Mouse (Mus musculus): ENCODE data around the gene H2-DMb1. TPM values are rescaled to one million over a fixed set of nuclear protein-coding genes. Genes with fewer than 3 reads are reported as not detected.
A peak's percentile ranks its signal among the peaks of the same experiment; 100 is the strongest.

Gene H2-DMb1
- polyA plus RNA-seq, 1 experiment from 2014 or later, result 3.2 TPM

DNA sequence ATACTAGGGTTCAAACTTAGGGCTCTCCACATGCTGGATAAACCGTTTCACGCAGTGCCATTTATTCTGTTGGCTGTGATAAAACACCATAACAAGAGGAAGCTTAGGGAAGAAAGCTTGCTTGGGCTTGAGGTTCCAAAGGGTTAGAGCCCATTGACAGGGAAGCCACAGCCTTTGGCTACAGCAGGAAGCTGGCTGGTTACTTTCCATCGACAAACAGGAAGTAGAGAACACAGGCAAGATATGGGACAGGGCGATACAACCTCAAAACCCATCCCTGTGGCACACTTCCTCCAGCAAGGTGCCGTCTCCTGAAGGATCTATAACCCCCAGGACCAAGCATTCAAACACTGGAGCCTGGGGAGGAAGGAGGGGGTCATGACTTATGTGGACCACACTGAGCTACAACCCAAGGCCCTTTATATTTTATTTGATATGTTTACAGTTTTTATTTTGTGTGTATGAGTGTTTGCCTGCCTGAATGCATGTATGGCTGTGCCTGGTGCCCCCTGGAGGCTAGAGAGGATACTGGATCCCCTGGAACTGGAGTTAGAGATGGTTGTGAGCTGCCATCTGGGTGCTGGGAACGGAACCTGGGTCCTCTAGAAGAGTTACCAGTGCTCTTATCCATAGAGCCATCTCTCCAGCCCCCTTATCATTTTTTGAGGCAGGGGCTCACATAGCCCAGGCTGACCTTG, 12.3 kb downstream of the H2-DMb1 start:
- Histone ChIP-seq H3K36me3 (no peaks in the 10 kb centered on the region), H3K4me2 (no peak overlapping the region), H3K27ac (no peak overlapping the region), H3K4me1 (no peaks in the 10 kb centered on the region), H3K27me3 (no peaks in the 10 kb centered on the region), H3K9ac (no peak overlapping the region), H3K9me3 (no peaks in the 10 kb centered on the region), H3K4me3 (no peak overlapping the region)
- no peak for ATAC-seq (ENCODE audit: borderline replicate concordance, extremely low read depth, low FRiP score, low TSS enrichment)
- 72% methylated on average over 6 of the region's 6 CpGs for WGBS

- Histone ChIP-seq H3K27me3 (no peaks in the 10 kb centered on the region), H3K9ac (no peak overlapping the region), H3K27ac (no peak overlapping the region), H3K4me2 (no peak overlapping the region), H3K36me3 (no peaks in the 10 kb centered on the region), H3K4me3 (no peak overlapping the region), H3K4me1 (no peaks in the 10 kb centered on the region), H3K9me3 (no peaks in the 10 kb centered on the region)
- no peak for ATAC-seq (ENCODE audit: borderline replicate concordance, extremely low read depth, low FRiP score, low TSS enrichment)
- WGBS, result 1% methylated on average over 2 of the region's 2 CpGs
Observed at GRCm38 (mm10) chr17:34169279-34169678, 16.4 kb downstream of the H2-DMb1 start.

DNA sequence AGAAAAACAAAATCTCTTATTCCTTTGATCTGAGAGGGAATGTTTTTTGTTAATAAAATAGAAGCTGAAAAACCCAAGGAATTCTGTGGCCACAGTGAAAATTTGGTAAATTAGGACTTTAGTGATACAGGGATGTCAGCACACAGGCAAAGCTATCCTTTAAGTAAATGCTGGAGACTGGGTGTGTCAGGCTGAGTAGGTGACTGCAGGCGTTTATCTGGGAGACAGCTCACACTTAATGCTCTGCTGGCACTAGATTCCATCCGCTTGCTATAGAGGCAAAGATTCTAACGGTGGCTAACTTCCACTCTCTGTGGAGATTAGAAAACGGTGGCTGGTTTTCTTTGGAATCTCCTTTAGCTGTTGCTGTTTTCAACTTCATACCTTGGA, 17.6 kb downstream of the H2-DMb1 start:
- Histone ChIP-seq H3K27ac (no peak overlapping the region), H3K9ac (no peak overlapping the region), H3K4me1 (no peaks in the 10 kb centered on the region), H3K36me3 (no peaks in the 10 kb centered on the region), H3K4me2 (no peak overlapping the region), H3K9me3 (no peaks in the 10 kb centered on the region), H3K4me3 (no peak overlapping the region), H3K27me3 (no peaks in the 10 kb centered on the region)
- WGBS, result 15% methylated on average over 4 of the region's 4 CpGs
- no peak for ATAC-seq (ENCODE audit: borderline replicate concordance, extremely low read depth, low FRiP score, low TSS enrichment)

DNA sequence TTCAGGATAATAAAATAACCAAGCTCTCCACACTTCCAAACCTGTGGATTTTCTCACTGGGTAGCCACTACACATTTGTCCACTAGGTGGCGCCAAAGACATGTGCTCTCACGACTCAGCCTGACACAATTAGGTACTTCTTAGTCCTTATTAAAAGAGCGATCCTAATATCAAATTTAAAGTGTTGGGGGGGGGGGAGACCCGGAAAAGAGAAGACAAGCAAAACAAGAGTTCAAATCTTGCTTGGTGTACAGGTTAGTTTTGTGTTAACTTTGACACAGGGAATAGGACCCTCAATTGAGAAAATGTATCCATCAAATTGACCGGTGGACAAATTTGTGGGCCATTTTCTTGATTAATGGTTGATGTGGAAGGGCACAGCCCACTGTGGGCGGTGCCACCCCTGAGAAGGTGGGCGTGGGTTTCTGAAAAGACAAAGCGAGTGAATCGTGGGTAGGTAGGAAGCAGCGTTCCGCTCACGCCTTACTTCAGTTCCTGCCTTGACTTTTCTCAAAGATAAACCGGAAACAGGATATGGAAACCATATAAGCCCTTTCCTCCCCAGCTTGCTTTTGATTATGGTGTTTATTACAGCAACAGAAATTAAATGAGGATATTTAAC, 18.1 kb downstream of the H2-DMb1 start:
- Histone ChIP-seq H3K4me3 (no peak overlapping the region), H3K4me2 (peak overlapping the region; percentile 18; the same call in 1 of the 2 replicates), H3K27me3 (no peaks in the 10 kb centered on the region), H3K9me3 (no peaks in the 10 kb centered on the region), H3K27ac (no peak overlapping the region), H3K9ac (no peak overlapping the region), H3K4me1 (no peaks in the 10 kb centered on the region), H3K36me3 (no peaks in the 10 kb centered on the region)
- whole genome bisulfite sequencing, result 38% methylated on average over 13 of the region's 13 CpGs
- no peak for ATAC-seq (ENCODE audit: borderline replicate concordance, extremely low read depth, low FRiP score, low TSS enrichment)

DNA sequence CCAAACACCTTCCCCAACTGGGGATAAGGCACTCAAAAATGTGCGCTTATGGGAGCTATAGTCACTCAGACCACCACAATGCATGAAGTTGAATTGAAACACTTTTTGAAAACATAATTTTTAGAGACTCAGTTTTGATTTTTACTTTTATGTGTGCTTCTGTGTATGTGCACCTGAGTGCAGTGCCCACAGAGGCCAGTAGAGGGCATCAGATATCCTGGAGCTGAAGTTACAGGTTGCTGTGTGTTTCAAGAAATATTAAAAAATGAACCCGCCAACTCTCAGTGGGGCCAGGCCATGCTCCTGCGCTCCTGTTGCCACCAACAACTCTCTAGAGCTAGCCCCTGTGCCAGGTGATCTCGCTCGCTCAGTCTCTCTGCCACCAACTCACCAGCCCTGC, 19.7 kb downstream of the H2-DMb1 start:
- 97% methylated on average over 5 of the region's 5 CpGs for WGBS
- no peak overlapping the region for H3K27ac ChIP-seq
- H3K9ac ChIP-seq, result no peak overlapping the region
- H3K4me1 ChIP-seq, result no peaks in the 10 kb centered on the region
- H3K9me3 ChIP-seq, result peaks cover 6% of the 10 kb centered on the region; the same call in 1 of the 2 replicates
- no peaks in the 10 kb centered on the region for H3K27me3 ChIP-seq
- ATAC-seq (ENCODE audit: borderline replicate concordance, extremely low read depth, low FRiP score, low TSS enrichment), result no peak
- H3K4me2 ChIP-seq, result no peak overlapping the region
- H3K4me3 ChIP-seq, result no peak overlapping the region
- H3K36me3 ChIP-seq, result no peaks in the 10 kb centered on the region

GRCm38 (mm10) chr17:34174075-34174474, 21.2 kb downstream of the H2-DMb1 start:
- Histone ChIP-seq H3K27me3 (no peaks in the 10 kb centered on the region), H3K9me3 (peaks cover 6% of the 10 kb centered on the region; the same call in 1 of the 2 replicates), H3K4me1 (no peaks in the 10 kb centered on the region), H3K27ac (no peak overlapping the region), H3K9ac (no peak overlapping the region), H3K4me2 (no peak overlapping the region), H3K36me3 (no peaks in the 10 kb centered on the region), H3K4me3 (no peak overlapping the region)
- no peak for ATAC-seq (ENCODE audit: borderline replicate concordance, extremely low read depth, low FRiP score, low TSS enrichment)
- 47% methylated on average over 1 of the region's 1 CpGs for whole genome bisulfite sequencing

- Histone ChIP-seq H3K4me3 (no peak overlapping the region), H3K36me3 (no peaks in the 10 kb centered on the region), H3K9ac (no peak overlapping the region), H3K9me3 (peaks cover 6% of the 10 kb centered on the region; the same call in 1 of the 2 replicates), H3K4me1 (no peaks in the 10 kb centered on the region), H3K27me3 (no peaks in the 10 kb centered on the region), H3K27ac (no peak overlapping the region), H3K4me2 (no peak overlapping the region)
- 71% methylated on average over 4 of the region's 4 CpGs for WGBS
- ATAC-seq (ENCODE audit: borderline replicate concordance, extremely low read depth, low FRiP score, low TSS enrichment), result no peak
Observed at GRCm38 (mm10) chr17:34177179-34177578, 24.3 kb downstream of the H2-DMb1 start.

DNA sequence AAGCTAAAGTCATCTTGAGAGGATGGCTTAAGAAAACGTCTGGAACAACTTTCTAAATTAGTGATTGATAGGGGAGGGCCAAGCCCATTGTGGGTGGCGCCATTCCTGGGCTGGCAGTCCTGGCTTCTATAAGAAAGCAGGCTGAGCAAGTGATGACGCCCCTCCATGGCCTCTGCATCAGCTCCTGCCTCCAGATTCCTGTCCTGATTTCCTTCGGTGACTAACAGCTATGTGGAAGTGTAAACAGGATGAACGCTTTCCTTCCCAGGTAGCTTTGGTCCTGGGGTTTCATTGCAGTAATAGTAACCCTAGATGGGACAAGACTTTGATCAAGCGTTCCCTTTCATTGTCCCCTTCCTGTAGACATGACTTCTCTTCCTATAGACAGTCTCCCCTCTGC, 26.1 kb downstream of the H2-DMb1 start:
- H3K27ac ChIP-seq, result no peak overlapping the region
- 49% methylated on average over 6 of the region's 6 CpGs for WGBS

DNA sequence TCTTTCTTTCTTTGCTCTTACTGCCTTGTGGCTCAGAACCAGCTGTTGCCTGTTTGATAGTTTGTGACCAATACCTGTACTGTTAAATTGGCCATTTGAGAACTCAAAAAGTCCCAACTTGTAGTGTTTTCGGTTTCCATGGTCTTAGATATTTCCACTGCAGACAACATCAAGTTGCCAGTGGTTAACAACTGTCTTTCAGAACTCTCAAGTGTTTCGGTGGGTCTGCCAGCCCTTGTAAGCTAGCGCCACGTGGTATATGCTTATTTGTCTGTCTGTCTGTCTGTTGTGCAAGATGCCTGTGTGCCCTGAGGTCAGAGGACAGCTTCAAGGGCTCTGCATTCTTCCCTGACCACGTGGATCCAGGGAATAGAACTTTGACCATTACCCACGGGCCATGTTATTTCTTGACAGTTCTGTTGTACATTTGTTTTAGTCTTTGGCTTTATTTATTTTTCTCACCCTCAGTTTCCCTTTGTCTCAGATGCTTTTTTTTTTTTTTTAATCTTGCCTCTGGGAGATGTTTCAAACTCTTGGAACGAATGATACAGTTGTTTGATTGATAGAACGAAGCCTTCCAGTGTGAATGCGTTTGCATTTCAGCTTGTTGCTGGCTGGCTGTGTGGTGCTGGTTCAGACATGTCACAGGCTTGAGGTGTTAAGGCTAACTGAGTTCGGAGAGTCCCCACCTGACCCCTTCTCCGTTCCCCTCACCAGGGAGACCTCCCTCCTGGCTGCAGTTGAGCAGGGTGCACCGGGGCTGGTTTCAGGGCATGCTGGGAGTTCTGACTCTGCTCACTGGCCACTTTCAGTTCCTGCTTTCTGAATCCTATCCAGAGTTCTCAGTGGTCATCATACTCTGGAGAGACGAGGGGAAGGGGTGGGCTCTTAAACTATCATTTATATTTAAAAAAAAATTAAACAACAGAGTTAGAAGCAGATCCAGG, 27.3 kb downstream of the H2-DMb1 start:
- ATAC-seq (ENCODE audit: borderline replicate concordance, extremely low read depth, low FRiP score, low TSS enrichment), result no peak
- H3K27ac ChIP-seq, result no peak overlapping the region
- 57% methylated on average over 13 of the region's 13 CpGs for WGBS

More for the DNA sequence above, 26.1 kb downstream of the H2-DMb1 start:
- no peak overlapping the region for H3K9ac ChIP-seq
- no peaks in the 10 kb centered on the region for H3K36me3 ChIP-seq
- no peak overlapping the region for H3K4me2 ChIP-seq
- H3K27me3 ChIP-seq, result 0 out of 2 replicates have a peak, but pooled peaks cover 10% of the 10 kb centered on the region
- no peaks in the 10 kb centered on the region for H3K4me1 ChIP-seq
- peaks cover 6% of the 10 kb centered on the region; the same call in 1 of the 2 replicates for H3K9me3 ChIP-seq
- no peak for ATAC-seq (ENCODE audit: borderline replicate concordance, extremely low read depth, low FRiP score, low TSS enrichment)
- H3K4me3 ChIP-seq, result no peak overlapping the region

GRCm38 (mm10) chr17:34183564-34184219, 30.8 kb downstream of the H2-DMb1 start:
- no peak for ATAC-seq (ENCODE audit: borderline replicate concordance, extremely low read depth, low FRiP score, low TSS enrichment)
- Histone ChIP-seq H3K9ac (no peak overlapping the region), H3K4me2 (no peak overlapping the region), H3K9me3 (no peaks in the 10 kb centered on the region), H3K36me3 (no peaks in the 10 kb centered on the region), H3K27me3 (peaks cover 27% of the 10 kb centered on the region), H3K4me1 (peaks cover 15% of the 10 kb centered on the region), H3K27ac (no peak overlapping the region), H3K4me3 (no peak overlapping the region)
- WGBS, result 61% methylated on average over 15 of the region's 15 CpGs

More for the DNA sequence above, 27.3 kb downstream of the H2-DMb1 start:
- no peaks in the 10 kb centered on the region for H3K4me1 ChIP-seq
- H3K9me3 ChIP-seq, result peaks cover 6% of the 10 kb centered on the region; the same call in 1 of the 2 replicates
- no peak overlapping the region for H3K4me2 ChIP-seq
- H3K27me3 ChIP-seq, result 0 out of 2 replicates have a peak, but pooled peaks cover 12% of the 10 kb centered on the region
- no peak overlapping the region for H3K9ac ChIP-seq
- H3K4me3 ChIP-seq, result no peak overlapping the region
- H3K36me3 ChIP-seq, result no peaks in the 10 kb centered on the region

DNA sequence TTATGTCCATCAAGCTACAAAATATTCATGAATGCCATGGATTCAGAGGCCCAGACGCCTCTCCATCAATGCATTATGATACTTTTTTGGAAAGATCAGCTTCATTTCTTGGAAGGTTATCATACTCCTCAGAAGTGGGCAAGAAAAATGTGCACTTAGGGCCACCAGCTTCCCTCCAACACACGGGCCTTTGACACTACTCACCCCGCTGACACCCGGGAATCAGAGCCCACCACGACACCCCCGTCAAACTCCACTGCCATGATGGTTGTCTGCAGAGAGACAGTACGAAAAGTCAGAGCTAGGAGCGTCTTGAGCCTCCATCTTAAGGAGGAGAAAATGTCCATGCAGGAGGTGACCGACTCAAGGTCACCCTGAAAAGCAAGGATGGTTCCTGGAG, 32.7 kb downstream of the H2-DMb1 start:
- Histone ChIP-seq H3K27me3 (peaks cover 27% of the 10 kb centered on the region), H3K9ac (no peak overlapping the region), H3K4me2 (no peak overlapping the region), H3K4me3 (no peak overlapping the region), H3K9me3 (no peaks in the 10 kb centered on the region), H3K27ac (no peak overlapping the region), H3K36me3 (no peaks in the 10 kb centered on the region), H3K4me1 (peaks cover 15% of the 10 kb centered on the region)
- WGBS, result 81% methylated on average over 9 of the region's 9 CpGs
- ATAC-seq (ENCODE audit: borderline replicate concordance, extremely low read depth, low FRiP score, low TSS enrichment), result no peak
